Mouse (Mus musculus): ENCODE results near the gene Ubash3b. TPM values are rescaled to one million over a fixed set of nuclear protein-coding genes. Genes with fewer than 3 reads are reported as not detected.

Ubash3b gene
- polyA plus RNA-seq, 1 experiment from 2014 or later, result 8.3 TPM

GRCm38 (mm10) chr9:41012456-41012855, 149.0 kb downstream of the Ubash3b start:
- H3K9me3 ChIP-seq (ENCODE audit: control insufficient read depth, low read length), result no peaks in the 10 kb centered on the region
- H3K27me3 ChIP-seq (ENCODE audit: control insufficient read depth, insufficient read depth, low read length), result no peaks in the 10 kb centered on the region
- peak overlapping the region; percentile 27; the same call in 1 of the 2 replicates for H3K9ac ChIP-seq (ENCODE audit: low read length)
- no peak; the same call in 1 of the 2 replicates for ATAC-seq (replicated peaks; ENCODE audit: low FRiP score)
- DNase-seq (ENCODE audit: low spot score), result no peak
- peaks cover 22% of the 10 kb centered on the region; the same call in 1 of the 2 replicates for H3K4me1 ChIP-seq (replicated peaks; ENCODE audit: control insufficient read depth, insufficient read depth, low read length)
- no peaks in the 10 kb centered on the region for H3K36me3 ChIP-seq (ENCODE audit: control insufficient read depth, insufficient read depth, low read length)
- H3K4me2 ChIP-seq (ENCODE audit: low read depth, low read length, severe bottlenecking), result peak overlapping the region; percentile 39; the same call in 1 of the 2 replicates
- H3K4me3 ChIP-seq (ENCODE audit: low read depth, low read length), result no peak overlapping the region
- WGBS, result 47% methylated on average over 5 of the region's 5 CpGs
- peak overlapping the region; percentile 97 for H3K27ac ChIP-seq (ENCODE audit: low read depth, low read length)

- Histone ChIP-seq H3K4me1 (replicated peaks; ENCODE audit: control insufficient read depth, insufficient read depth, low read length) (peaks cover 22% of the 10 kb centered on the region; the same call in 1 of the 2 replicates), H3K27me3 (ENCODE audit: control insufficient read depth, insufficient read depth, low read length) (no peaks in the 10 kb centered on the region), H3K9ac (ENCODE audit: low read length) (peak overlapping the region; percentile 32; the same call in 1 of the 2 replicates), H3K4me3 (ENCODE audit: low read depth, low read length) (no peak overlapping the region), H3K36me3 (ENCODE audit: control insufficient read depth, insufficient read depth, low read length) (no peaks in the 10 kb centered on the region), H3K4me2 (ENCODE audit: low read depth, low read length, severe bottlenecking) (peak overlapping the region; percentile 39; the same call in 1 of the 2 replicates), H3K9me3 (ENCODE audit: control insufficient read depth, low read length) (no peaks in the 10 kb centered on the region), H3K27ac (ENCODE audit: low read depth, low read length) (peak overlapping the region; percentile 97)
- 20% methylated on average over 13 of the region's 13 CpGs for WGBS
- DNase-seq (ENCODE audit: low spot score) (peak; percentile 76), ATAC-seq (replicated peaks; ENCODE audit: low FRiP score) (peak; percentile 91)
Observed at GRCm38 (mm10) chr9:41011512-41012436, 149.7 kb downstream of the Ubash3b start.

GRCm38 (mm10) chr9:41007785-41008184, 153.7 kb downstream of the Ubash3b start:
- ATAC-seq (replicated peaks; ENCODE audit: low FRiP score), result no peak

GRCm38 (mm10) chr9:41004415-41004814, 157.1 kb downstream of the Ubash3b start, which contains the start of gene Crtam:
Gene Crtam (minus strand): TSS chr9:41004628.
- Histone ChIP-seq H3K9me3 (ENCODE audit: control insufficient read depth, low read length) (no peaks in the 10 kb centered on the region), H3K9ac (ENCODE audit: low read length) (no peak within 1 kb of the TSS), H3K4me3 (ENCODE audit: low read depth, low read length) (no peak within 1 kb of the TSS), H3K4me2 (ENCODE audit: low read depth, low read length, severe bottlenecking) (no peak within 1 kb of the TSS), H3K4me1 (replicated peaks; ENCODE audit: control insufficient read depth, insufficient read depth, low read length) (no peaks in the 10 kb centered on the region; the same call in 1 of the 2 replicates), H3K27ac (ENCODE audit: low read depth, low read length) (no peak within 1 kb of the TSS), H3K36me3 (ENCODE audit: control insufficient read depth, insufficient read depth, low read length) (no peaks in the 10 kb centered on the region), H3K27me3 (ENCODE audit: control insufficient read depth, insufficient read depth, low read length) (no peaks in the 10 kb centered on the region)
- no peak for DNase-seq (ENCODE audit: low spot score)
- no peak for ATAC-seq (replicated peaks; ENCODE audit: low FRiP score)
- 72% methylated on average over 4 of the region's 4 CpGs for WGBS

More at GRCm38 (mm10) chr9:41007785-41008184, 153.7 kb downstream of the Ubash3b start:
- H3K9me3 ChIP-seq (ENCODE audit: control insufficient read depth, low read length), result no peaks in the 10 kb centered on the region
- H3K9ac ChIP-seq (ENCODE audit: low read length), result no peak overlapping the region
- no peak overlapping the region for H3K4me2 ChIP-seq (ENCODE audit: low read depth, low read length, severe bottlenecking)
- no peaks in the 10 kb centered on the region for H3K27me3 ChIP-seq (ENCODE audit: control insufficient read depth, insufficient read depth, low read length)
- 5% methylated on average over 1 of the region's 1 CpGs for WGBS
- H3K4me1 ChIP-seq (replicated peaks; ENCODE audit: control insufficient read depth, insufficient read depth, low read length), result peaks cover 12% of the 10 kb centered on the region; the same call in 1 of the 2 replicates
- H3K36me3 ChIP-seq (ENCODE audit: control insufficient read depth, insufficient read depth, low read length), result no peaks in the 10 kb centered on the region
- no peak for DNase-seq (ENCODE audit: low spot score)
- H3K4me3 ChIP-seq (ENCODE audit: low read depth, low read length), result no peak overlapping the region
- H3K27ac ChIP-seq (ENCODE audit: low read depth, low read length), result no peak overlapping the region

- Histone ChIP-seq H3K4me1 (replicated peaks; ENCODE audit: control insufficient read depth, insufficient read depth, low read length) (no peaks in the 10 kb centered on the region; the same call in 1 of the 2 replicates), H3K9ac (ENCODE audit: low read length) (no peak overlapping the region), H3K27me3 (ENCODE audit: control insufficient read depth, insufficient read depth, low read length) (no peaks in the 10 kb centered on the region), H3K36me3 (ENCODE audit: control insufficient read depth, insufficient read depth, low read length) (no peaks in the 10 kb centered on the region), H3K27ac (ENCODE audit: low read depth, low read length) (no peak overlapping the region), H3K4me3 (ENCODE audit: low read depth, low read length) (no peak overlapping the region), H3K4me2 (ENCODE audit: low read depth, low read length, severe bottlenecking) (no peak overlapping the region), H3K9me3 (ENCODE audit: control insufficient read depth, low read length) (no peaks in the 10 kb centered on the region)
- DNase-seq (ENCODE audit: low spot score) (no peak), ATAC-seq (replicated peaks; ENCODE audit: low FRiP score) (no peak)
- WGBS, result 88% methylated on average over 7 of the region's 7 CpGs
Observed at GRCm38 (mm10) chr9:40997116-40997779, 164.2 kb downstream of the Ubash3b start.

GRCm38 (mm10) chr9:40994075-40994474, 167.4 kb downstream of the Ubash3b start:
- no peaks in the 10 kb centered on the region for H3K9me3 ChIP-seq (ENCODE audit: control insufficient read depth, low read length)
- no peak overlapping the region for H3K4me3 ChIP-seq (ENCODE audit: low read depth, low read length)
- no peak overlapping the region for H3K27ac ChIP-seq (ENCODE audit: low read depth, low read length)
- DNase-seq (ENCODE audit: low spot score), result no peak
- no peak overlapping the region for H3K4me2 ChIP-seq (ENCODE audit: low read depth, low read length, severe bottlenecking)
- ATAC-seq (replicated peaks; ENCODE audit: low FRiP score), result no peak
- no peaks in the 10 kb centered on the region for H3K36me3 ChIP-seq (ENCODE audit: control insufficient read depth, insufficient read depth, low read length)
- 81% methylated on average over 5 of the region's 5 CpGs for WGBS
- no peaks in the 10 kb centered on the region for H3K27me3 ChIP-seq (ENCODE audit: control insufficient read depth, insufficient read depth, low read length)
- H3K4me1 ChIP-seq (replicated peaks; ENCODE audit: control insufficient read depth, insufficient read depth, low read length), result no peaks in the 10 kb centered on the region; the same call in 1 of the 2 replicates
- H3K9ac ChIP-seq (ENCODE audit: low read length), result no peak overlapping the region

GRCm38 (mm10) chr9:40991511-40991910, 170.0 kb downstream of the Ubash3b start:
- Histone ChIP-seq H3K4me2 (ENCODE audit: low read depth, low read length, severe bottlenecking) (no peak overlapping the region), H3K36me3 (ENCODE audit: control insufficient read depth, insufficient read depth, low read length) (no peaks in the 10 kb centered on the region), H3K27ac (ENCODE audit: low read depth, low read length) (no peak overlapping the region), H3K27me3 (ENCODE audit: control insufficient read depth, insufficient read depth, low read length) (no peaks in the 10 kb centered on the region), H3K9me3 (ENCODE audit: control insufficient read depth, low read length) (no peaks in the 10 kb centered on the region), H3K4me1 (replicated peaks; ENCODE audit: control insufficient read depth, insufficient read depth, low read length) (no peaks in the 10 kb centered on the region; the same call in 1 of the 2 replicates), H3K4me3 (ENCODE audit: low read depth, low read length) (no peak overlapping the region), H3K9ac (ENCODE audit: low read length) (no peak overlapping the region)
- WGBS, result 93% methylated on average over 6 of the region's 6 CpGs
- ATAC-seq (replicated peaks; ENCODE audit: low FRiP score) (no peak), DNase-seq (ENCODE audit: low spot score) (no peak)

GRCm38 (mm10) chr9:40989940-40990588, 171.4 kb downstream of the Ubash3b start:
- peak; percentile 58; the same call in 1 of the 2 replicates for ATAC-seq (replicated peaks; ENCODE audit: low FRiP score)
- Histone ChIP-seq H3K36me3 (ENCODE audit: control insufficient read depth, insufficient read depth, low read length) (no peaks in the 10 kb centered on the region), H3K9ac (ENCODE audit: low read length) (peak overlapping the region; percentile 21; the same call in 1 of the 2 replicates), H3K4me1 (replicated peaks; ENCODE audit: control insufficient read depth, insufficient read depth, low read length) (no peaks in the 10 kb centered on the region; the same call in 1 of the 2 replicates), H3K4me2 (ENCODE audit: low read depth, low read length, severe bottlenecking) (no peak overlapping the region), H3K4me3 (ENCODE audit: low read depth, low read length) (no peak overlapping the region), H3K9me3 (ENCODE audit: control insufficient read depth, low read length) (no peaks in the 10 kb centered on the region), H3K27me3 (ENCODE audit: control insufficient read depth, insufficient read depth, low read length) (no peaks in the 10 kb centered on the region), H3K27ac (ENCODE audit: low read depth, low read length) (no peak overlapping the region)
- 49% methylated on average over 4 of the region's 4 CpGs for WGBS
- peak; percentile 63 for DNase-seq (ENCODE audit: low spot score)
